Mouse (Mus musculus) limb, embryonic 11.5 days (tissue): ENCODE measurements around the gene Tenm2. TPM values are rescaled to one million over a fixed set of nuclear protein-coding genes. Genes with fewer than 3 reads are reported as not detected.

Experiments used
- ATAC-seq: fragments of 200-750 bp; cut with Nextera tagmentation; 2 replicates; pipeline ENCODE4 v1.8.0; 2017; ENCODE audit warnings: low read depth; ENCODE audit not compliant: insufficient number of reproducible peaks, low FRiP score, low TSS enrichment
- DNase-seq: peaks from one replicate; pipeline ENCODE4 v3.0.0-alpha.2; 2015; ENCODE audit warnings: low spot score
- H3K27ac ChIP-seq: fragments of 300-500 bp; sonication (generic); replicated peaks from 2 replicates; pipeline ENCODE4 v1.5.1; 2014; ENCODE audit warnings: low read depth, mild to moderate bottlenecking, low read length
- H3K27me3 ChIP-seq: fragments of 300-500 bp; sonication (generic); 2 replicates; pipeline ENCODE4 v1.6.1; 2014; ENCODE audit warnings: mild to moderate bottlenecking, low read length, mixed read lengths; ENCODE audit not compliant: control insufficient read depth, insufficient read depth
- H3K36me3 ChIP-seq: fragments of 300-500 bp; sonication (generic); 2 replicates; pipeline ENCODE4 v1.6.1; 2014; ENCODE audit warnings: mild to moderate bottlenecking, low read length, moderate library complexity, mixed read lengths; ENCODE audit not compliant: control insufficient read depth, insufficient read depth
- H3K4me1 ChIP-seq: fragments of 300-500 bp; sonication (generic); 2 replicates; pipeline ENCODE4 v1.6.1; 2014; ENCODE audit warnings: low read length, mixed read lengths; ENCODE audit not compliant: control insufficient read depth, insufficient read depth
- H3K4me2 ChIP-seq: fragments of 300-500 bp; sonication (generic); 2 replicates; pipeline ENCODE4 v1.6.1; 2014; ENCODE audit warnings: low read depth, mild to moderate bottlenecking, moderate library complexity; ENCODE audit not compliant: severe bottlenecking
- H3K4me3 ChIP-seq: fragments of 300-500 bp; sonication (generic); 2 replicates; pipeline ENCODE4 v1.5.1; 2014; ENCODE audit warnings: low read depth, low read length
- H3K9ac ChIP-seq: fragments of 300-500 bp; sonication (generic); 2 replicates; pipeline ENCODE4 v1.6.1; 2014; ENCODE audit warnings: mild to moderate bottlenecking, low read length
- H3K9me3 ChIP-seq: fragments of 300-500 bp; sonication (generic); 2 replicates; pipeline ENCODE4 v1.6.1; 2016; ENCODE audit warnings: low read length; ENCODE audit not compliant: control insufficient read depth
- WGBS: fragments of 180-500 bp; shearing (Covaris S2); extraction: QIAGEN DNeasy Blood & Tissue Kit; methylation state at CpG from one replicate; pipeline ENCODE4 v1.1.7; 2014; 5-methylcytosine and 5-hydroxymethylcytosine counted together
- polyA plus RNA-seq: library from polyadenylated mRNA; unstranded; fragments of >200 nt; fragmentation: Nextera tagmentation; extraction: Ambion mirVana; gene quantifications from 2 replicates; pipeline ENCODE4 v1.2.1, GENCODE M21; 2014

The Tenm2 gene
- polyA plus RNA-seq, 1 experiment from 2014 or later, result 0.44 TPM

DNA sequence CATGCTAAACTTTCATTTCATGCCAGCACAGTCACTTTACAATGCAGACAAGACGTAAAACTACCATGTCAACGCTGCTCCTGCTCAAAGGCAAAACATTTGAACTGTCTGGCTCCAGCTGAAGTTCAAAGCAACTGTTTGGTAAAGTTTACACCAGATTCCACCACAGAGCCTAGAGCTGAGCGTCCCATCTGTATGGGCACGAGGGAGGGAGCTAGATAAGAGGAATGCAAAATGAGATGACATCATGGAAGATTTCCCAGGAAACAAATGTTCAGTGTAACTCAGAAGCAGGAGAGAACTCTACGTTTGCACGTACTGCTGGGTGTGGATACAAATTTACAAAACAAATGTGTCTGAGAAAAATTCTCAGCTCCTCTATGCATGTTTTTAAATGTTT, 600.7 kb downstream of the Tenm2 start:
- Histone ChIP-seq H3K4me2 (no peak overlapping the region), H3K27ac (no peak overlapping the region), H3K36me3 (no peaks in the 10 kb centered on the region), H3K9me3 (no peaks in the 10 kb centered on the region), H3K4me1 (no peaks in the 10 kb centered on the region), H3K27me3 (no peaks in the 10 kb centered on the region), H3K4me3 (no peak overlapping the region), H3K9ac (no peak overlapping the region)
- 41% methylated on average over 6 of the region's 6 CpGs for WGBS
- ATAC-seq (no peak), DNase-seq (no peak)

DNA sequence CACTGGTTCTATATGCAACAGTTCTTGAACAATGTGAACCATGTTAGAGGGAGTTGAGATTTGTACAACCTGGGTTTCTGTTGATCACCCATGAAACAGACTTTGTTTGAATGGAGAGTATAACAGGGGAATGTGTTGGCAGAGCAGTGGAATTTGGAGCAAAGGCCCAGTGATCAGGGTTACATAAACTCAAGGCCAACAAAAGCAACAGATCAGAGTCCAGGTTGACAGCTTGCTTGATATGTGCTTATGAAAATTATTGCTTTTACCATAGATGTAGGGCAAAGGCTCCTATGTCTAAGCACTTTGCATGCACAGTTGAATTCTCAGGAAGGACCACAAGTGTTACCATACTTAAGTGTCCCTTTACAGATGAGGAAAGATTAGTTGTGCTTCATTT, 603.6 kb downstream of the Tenm2 start:
- Histone ChIP-seq H3K9me3 (no peaks in the 10 kb centered on the region), H3K4me2 (no peak overlapping the region), H3K27ac (no peak overlapping the region), H3K9ac (no peak overlapping the region), H3K36me3 (no peaks in the 10 kb centered on the region), H3K4me3 (no peak overlapping the region), H3K4me1 (no peaks in the 10 kb centered on the region), H3K27me3 (no peaks in the 10 kb centered on the region)
- ATAC-seq (no peak), DNase-seq (no peak)

DNA sequence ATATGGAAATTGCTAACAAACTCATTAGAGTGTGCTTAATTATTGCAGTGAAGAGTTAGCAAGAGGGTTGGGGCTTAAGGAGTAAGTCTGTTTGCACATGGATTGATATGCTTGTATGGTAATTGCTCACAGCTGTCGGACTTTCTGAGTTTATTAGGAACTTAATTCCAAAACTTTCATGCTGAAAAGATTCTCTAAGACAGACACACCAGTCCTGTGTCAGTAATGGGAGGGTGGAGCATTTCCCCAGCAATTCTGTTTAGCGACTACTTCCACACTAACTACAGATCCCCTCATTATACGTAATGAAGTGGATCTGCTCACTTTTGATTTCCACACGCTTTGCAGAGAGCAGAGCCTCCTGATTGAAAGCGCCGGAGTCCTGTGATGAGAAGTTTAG, 622.0 kb downstream of the Tenm2 start:
- H3K27ac ChIP-seq, result no peak overlapping the region
- H3K4me1 ChIP-seq, result no peaks in the 10 kb centered on the region
- no peak overlapping the region for H3K9ac ChIP-seq
- no peak for DNase-seq
- H3K4me2 ChIP-seq, result no peak overlapping the region
- no peaks in the 10 kb centered on the region for H3K9me3 ChIP-seq
- no peak overlapping the region for H3K4me3 ChIP-seq
- ATAC-seq, result no peak
- 56% methylated on average over 6 of the region's 6 CpGs for WGBS
- no peaks in the 10 kb centered on the region for H3K36me3 ChIP-seq
- H3K27me3 ChIP-seq, result no peaks in the 10 kb centered on the region

DNA sequence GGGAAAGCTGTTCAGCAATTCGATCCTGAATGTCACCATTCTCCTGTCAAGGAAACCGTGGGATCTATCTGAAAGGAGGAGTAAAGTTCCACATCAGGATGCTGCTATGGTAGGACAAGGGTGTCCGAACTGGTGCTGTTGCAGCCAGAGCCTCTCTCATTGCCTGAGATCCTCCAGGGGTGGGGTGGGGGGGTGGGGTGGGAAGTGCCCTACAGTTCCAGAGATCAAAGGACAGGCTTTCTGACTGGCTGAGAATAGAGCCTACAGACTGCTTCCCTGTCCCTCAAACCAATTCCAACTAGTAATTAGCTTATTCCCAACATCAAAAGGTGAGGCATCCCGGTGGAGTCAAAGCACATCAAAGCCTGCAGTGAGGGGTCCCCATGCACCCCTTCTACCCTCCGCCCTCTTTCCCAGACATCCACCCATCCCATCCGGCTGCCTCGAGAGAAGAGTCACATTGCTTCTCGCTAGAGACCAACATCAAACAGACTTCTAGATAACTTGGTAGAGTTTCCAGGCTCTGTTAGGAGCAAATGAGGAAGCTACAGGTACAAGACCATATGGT, 630.9 kb downstream of the Tenm2 start:
- Histone ChIP-seq H3K27ac (no peak overlapping the region), H3K36me3 (no peaks in the 10 kb centered on the region), H3K9me3 (no peaks in the 10 kb centered on the region), H3K9ac (no peak overlapping the region), H3K4me3 (no peak overlapping the region), H3K4me2 (no peak overlapping the region), H3K4me1 (no peaks in the 10 kb centered on the region), H3K27me3 (no peaks in the 10 kb centered on the region)
- DNase-seq (no peak), ATAC-seq (no peak)
- 12% methylated on average over 8 of the region's 8 CpGs for WGBS

DNA sequence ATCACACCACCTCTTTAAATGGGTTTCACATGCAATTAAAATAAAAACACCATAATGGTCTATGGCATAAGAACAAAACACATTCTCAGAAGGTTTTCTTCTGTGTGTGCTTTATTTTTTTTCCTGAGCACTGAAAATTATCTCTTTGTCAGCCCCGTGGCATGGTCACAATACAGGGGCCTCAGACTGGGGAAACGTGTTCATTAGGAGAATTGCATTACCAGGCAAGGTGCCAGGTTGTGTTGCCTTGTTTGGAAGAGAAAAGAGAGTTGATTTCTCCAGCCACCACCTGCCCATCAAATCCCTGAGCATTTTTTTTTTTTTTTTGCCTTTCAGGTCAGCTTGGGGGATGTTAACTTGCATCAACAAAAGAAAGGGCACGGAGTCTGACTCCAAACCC, 631.5 kb downstream of the Tenm2 start:
- Histone ChIP-seq H3K9ac (no peak overlapping the region), H3K27me3 (no peaks in the 10 kb centered on the region), H3K4me2 (no peak overlapping the region), H3K36me3 (no peaks in the 10 kb centered on the region), H3K4me1 (no peaks in the 10 kb centered on the region), H3K4me3 (no peak overlapping the region), H3K27ac (no peak overlapping the region), H3K9me3 (no peaks in the 10 kb centered on the region)
- 36% methylated on average over 3 of the region's 3 CpGs for WGBS
- DNase-seq, result no peak
- ATAC-seq, result no peak

DNA sequence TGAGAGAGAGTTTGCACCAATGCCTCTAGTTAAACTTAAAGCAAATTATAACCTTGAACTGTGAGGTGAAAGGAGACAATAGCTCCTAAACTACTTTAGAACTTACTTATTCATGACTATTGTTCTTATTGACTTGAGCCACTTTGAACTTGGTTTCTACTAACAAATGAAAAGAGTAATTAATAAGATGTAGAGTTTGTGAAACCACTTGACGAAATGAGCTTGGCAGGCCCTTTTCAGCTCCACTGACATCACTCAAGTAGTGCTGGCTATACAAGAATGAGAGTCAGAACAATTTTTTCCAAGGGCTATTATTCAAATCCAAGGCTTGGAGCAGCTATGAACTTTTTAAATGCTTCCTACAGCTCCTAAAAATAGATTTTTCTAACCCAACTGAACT, 643.3 kb downstream of the Tenm2 start:
- Histone ChIP-seq H3K4me2 (no peak overlapping the region), H3K4me1 (no peaks in the 10 kb centered on the region), H3K27ac (no peak overlapping the region), H3K27me3 (no peaks in the 10 kb centered on the region), H3K9me3 (no peaks in the 10 kb centered on the region), H3K36me3 (no peaks in the 10 kb centered on the region), H3K4me3 (no peak overlapping the region), H3K9ac (no peak overlapping the region)
- DNase-seq (no peak), ATAC-seq (no peak)
- 82% methylated on average over 1 of the region's 1 CpGs for WGBS

DNA sequence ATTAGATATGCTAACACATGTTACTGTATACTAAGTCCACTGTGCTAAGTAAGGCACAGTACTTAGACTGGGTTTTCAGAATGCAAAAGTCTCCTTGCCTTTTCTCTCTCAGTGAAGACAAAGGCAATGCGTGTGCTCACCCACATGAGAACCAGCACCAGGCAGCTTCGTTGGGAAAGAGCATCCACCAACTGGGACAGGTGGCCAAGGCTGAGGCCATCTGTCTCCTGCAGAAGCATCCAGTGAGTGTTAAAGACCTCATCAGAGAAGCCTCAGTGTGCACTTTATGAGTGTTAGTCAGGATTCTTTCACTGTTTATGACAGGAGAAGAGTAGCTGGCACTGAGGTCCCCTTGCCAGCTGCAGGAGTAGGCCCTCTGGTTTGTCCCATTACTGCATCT, 669.6 kb downstream of the Tenm2 start:
- Histone ChIP-seq H3K9me3 (no peaks in the 10 kb centered on the region), H3K4me1 (no peaks in the 10 kb centered on the region), H3K4me3 (no peak overlapping the region), H3K36me3 (no peaks in the 10 kb centered on the region), H3K27me3 (no peaks in the 10 kb centered on the region), H3K4me2 (no peak overlapping the region), H3K9ac (no peak overlapping the region), H3K27ac (no peak overlapping the region)
- DNase-seq (no peak), ATAC-seq (no peak)
- 71% methylated on average over 2 of the region's 2 CpGs for WGBS

DNA sequence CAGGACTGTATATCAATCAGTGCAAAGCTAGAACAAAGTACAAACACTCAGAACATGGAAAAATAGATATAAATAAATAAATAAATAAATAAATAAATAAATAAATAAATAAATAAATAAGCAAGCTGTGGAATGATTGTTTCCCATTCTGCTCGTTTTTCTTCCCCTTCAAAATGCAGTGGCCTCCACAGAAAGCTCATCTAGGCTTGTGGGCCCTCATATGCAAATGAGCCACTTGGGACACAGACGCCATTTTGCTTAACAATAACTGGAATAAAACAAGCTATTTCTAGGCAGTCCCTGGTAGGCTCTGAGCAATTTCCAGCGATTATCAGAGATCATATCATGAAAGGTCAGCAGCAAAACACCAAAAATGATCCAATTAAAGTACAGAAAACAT, 672.9 kb downstream of the Tenm2 start:
- no peak overlapping the region for H3K4me3 ChIP-seq
- H3K9ac ChIP-seq, result no peak overlapping the region
- DNase-seq (no peak), ATAC-seq (no peak)
- H3K27me3 ChIP-seq, result no peaks in the 10 kb centered on the region
- WGBS, result 80% methylated on average over 3 of the region's 3 CpGs
- H3K36me3 ChIP-seq, result no peaks in the 10 kb centered on the region
- no peak overlapping the region for H3K4me2 ChIP-seq
- H3K4me1 ChIP-seq, result no peaks in the 10 kb centered on the region
- H3K9me3 ChIP-seq, result no peaks in the 10 kb centered on the region
- no peak overlapping the region for H3K27ac ChIP-seq

DNA sequence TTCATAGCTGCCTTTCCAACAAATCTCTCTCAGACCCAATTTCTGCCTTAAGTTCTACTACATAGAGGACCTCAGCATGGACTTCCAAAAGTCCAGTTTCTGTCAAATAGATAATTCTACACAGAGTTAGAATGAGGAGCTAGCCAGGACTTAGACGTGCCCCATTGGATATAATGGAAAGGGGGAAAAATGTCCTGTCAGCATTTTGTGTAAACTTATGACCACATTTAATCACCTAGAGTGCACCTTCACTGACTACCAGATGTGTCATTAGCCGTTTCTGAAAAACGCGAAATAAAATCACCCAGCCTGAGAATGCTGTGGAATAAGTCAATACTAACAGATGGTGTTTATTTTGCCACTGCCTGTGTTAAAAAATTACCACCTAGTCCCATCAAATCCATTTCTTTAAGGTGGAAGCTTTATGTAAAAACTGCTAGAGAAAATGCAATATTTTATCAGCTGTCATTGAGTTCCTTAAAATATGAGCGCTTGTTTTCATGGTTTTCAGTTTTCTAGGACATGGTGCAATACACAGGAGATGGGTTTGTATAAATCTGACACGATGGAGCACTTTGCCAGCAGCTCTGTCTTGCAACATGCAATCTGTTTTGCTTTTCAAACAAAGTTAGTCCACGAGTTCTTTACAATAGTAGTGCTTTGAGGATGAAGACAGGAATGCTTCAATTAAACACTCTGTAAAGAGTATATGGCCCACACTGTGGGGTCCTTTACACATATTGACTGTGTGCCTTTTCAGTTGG, 674.8 kb downstream of the Tenm2 start:
- no peak overlapping the region for H3K9ac ChIP-seq
- no peak for ATAC-seq
- H3K4me3 ChIP-seq, result no peak overlapping the region
- H3K4me2 ChIP-seq, result no peak overlapping the region
- 72% methylated on average over 7 of the region's 7 CpGs for WGBS
- no peak overlapping the region for H3K27ac ChIP-seq
- no peaks in the 10 kb centered on the region for H3K4me1 ChIP-seq
- no peaks in the 10 kb centered on the region for H3K27me3 ChIP-seq
- DNase-seq, result no peak
- H3K9me3 ChIP-seq, result no peaks in the 10 kb centered on the region
- H3K36me3 ChIP-seq, result no peaks in the 10 kb centered on the region
